Mouse (Mus musculus) megakaryocyte, embryonic 14.5 days (primary cell): ENCODE data around the gene Zkscan17.

Experiments used
- FLI1 ChIP-seq: IDR thresholded peaks from 2 replicates; pipeline ENCODE4 v1.6.1; 2012; ENCODE audit warnings: low read length, inconsistent platforms, mixed read lengths
- GATA1 ChIP-seq: IDR thresholded peaks from 3 replicates; pipeline ENCODE4 v1.6.1; 2012; ENCODE audit warnings: mixed read lengths, low read length, inconsistent platforms, borderline replicate concordance

- TF ChIP-seq GATA1 = no peak
- TF ChIP-seq FLI1 = no peak
Observed at GRCm38 (mm10) chr11:59483212-59483611, 43.3 kb downstream of the Zkscan17 start.
